Mouse (Mus musculus) lung, embryonic 16.5 days (tissue): Measurements from ENCODE around the gene Zfp523. TPM values are rescaled to one million over a fixed set of nuclear protein-coding genes. Genes with fewer than 3 reads are reported as not detected.

ENCODE experiments used
- ATAC-seq: fragments of 200-750 bp; cut with Nextera tagmentation; 2 replicates; pipeline ENCODE4 v1.8.0; 2017; ENCODE audit warnings: low read depth, mild to moderate bottlenecking, moderate library complexity
- H3K27ac ChIP-seq: fragments of 300-500 bp; sonication (generic); 2 replicates; pipeline ENCODE4 v1.5.1; 2014; ENCODE audit warnings: mild to moderate bottlenecking, control low read depth, low read length
- H3K27me3 ChIP-seq: fragments of 300-500 bp; sonication (generic); 2 replicates; pipeline ENCODE4 v1.6.1; 2014; ENCODE audit warnings: low read depth, low read length, mixed read lengths; ENCODE audit not compliant: control insufficient read depth, insufficient read depth
- H3K36me3 ChIP-seq: fragments of 300-500 bp; sonication (generic); 2 replicates; pipeline ENCODE4 v1.6.1; 2014; ENCODE audit warnings: low read length; ENCODE audit not compliant: control insufficient read depth, insufficient read depth
- H3K4me1 ChIP-seq: fragments of 300-500 bp; sonication (generic); replicated peaks from 2 replicates; pipeline ENCODE4 v1.6.1; 2014; ENCODE audit warnings: low read length, mixed read lengths; ENCODE audit not compliant: control insufficient read depth, insufficient read depth
- H3K4me2 ChIP-seq: fragments of 300-500 bp; sonication (generic); 2 replicates; pipeline ENCODE4 v1.6.1; 2014; ENCODE audit warnings: low read depth, low read length, control low read depth
- H3K4me3 ChIP-seq: fragments of 300-500 bp; sonication (generic); 2 replicates; pipeline ENCODE4 v1.5.1; 2014; ENCODE audit warnings: mild to moderate bottlenecking, low read length, control low read depth
- H3K9ac ChIP-seq: fragments of 300-500 bp; sonication (generic); 2 replicates; pipeline ENCODE4 v1.6.1; 2014; ENCODE audit warnings: low read length, control low read depth
- H3K9me3 ChIP-seq: fragments of 300-500 bp; sonication (generic); 2 replicates; pipeline ENCODE4 v1.6.1; 2016; ENCODE audit warnings: low read length; ENCODE audit not compliant: control insufficient read depth
- WGBS: fragments of 180-500 bp; shearing (Covaris S2); extraction: QIAGEN DNeasy Blood & Tissue Kit; methylation state at CpG from one replicate; pipeline ENCODE4 v1.1.7; 2014; 5-methylcytosine and 5-hydroxymethylcytosine counted together
- polyA plus RNA-seq: library from polyadenylated mRNA; unstranded; fragments of >200 nt; fragmentation: Nextera tagmentation; extraction: Ambion mirVana; gene quantifications from 2 replicates; pipeline ENCODE4 v1.2.1, GENCODE M21; 2015

The Zfp523 gene
- polyA plus RNA-seq, 1 experiment from 2014 or later: 34.9 TPM

DNA sequence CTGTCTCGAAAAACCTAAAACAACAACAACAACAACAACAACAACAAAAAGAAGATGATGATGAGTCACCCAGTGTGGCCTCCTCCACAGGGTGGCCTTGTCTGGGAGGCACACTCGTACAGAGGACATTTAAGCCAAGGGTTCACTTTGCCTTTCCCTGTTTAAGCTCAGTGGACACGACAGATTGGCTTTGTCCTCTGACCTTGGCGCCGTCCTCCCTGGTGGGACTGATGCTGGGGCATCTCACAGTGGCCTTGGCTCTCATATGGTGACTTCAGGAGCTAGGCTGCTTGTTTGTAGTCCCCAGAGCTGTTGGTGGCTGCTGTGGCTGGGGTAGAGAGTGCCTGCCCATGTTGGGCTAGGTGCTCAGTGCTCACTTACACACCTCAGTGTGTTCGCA is 67.3 kb downstream of the Zfp523 start:
- Histone ChIP-seq H3K27ac (no peak overlapping the region), H3K4me1 (peaks cover 20% of the 10 kb centered on the region), H3K27me3 (no peaks in the 10 kb centered on the region), H3K36me3 (peaks cover 5% of the 10 kb centered on the region; the same call in 1 of the 2 replicates), H3K9me3 (no peaks in the 10 kb centered on the region), H3K4me3 (no peak overlapping the region), H3K9ac (no peak overlapping the region), H3K4me2 (no peak overlapping the region)
- WGBS: 76% methylated on average over 6 of the region's 6 CpGs
- ATAC-seq: no peak

DNA sequence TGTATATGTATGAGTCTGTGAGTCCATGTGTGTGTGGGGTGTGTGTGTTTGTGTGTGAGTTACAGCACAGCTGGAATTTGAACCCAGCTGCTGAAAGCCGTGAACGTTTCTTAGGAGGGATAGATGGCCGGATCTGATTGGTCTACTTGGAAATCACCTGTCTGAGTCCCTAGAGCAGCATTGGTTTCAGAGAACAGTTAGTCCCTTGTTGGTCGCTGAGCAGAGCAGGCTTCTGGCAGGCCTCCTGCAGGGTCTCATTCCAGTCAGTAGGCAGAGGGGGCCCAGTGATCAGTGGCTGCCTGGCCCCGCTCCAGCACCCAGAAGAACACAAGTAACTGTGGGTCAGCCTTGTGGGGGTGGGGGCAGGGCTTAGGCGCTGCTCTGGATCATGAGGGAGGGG is 67.8 kb downstream of the Zfp523 start:
- Histone ChIP-seq H3K9me3 (no peaks in the 10 kb centered on the region), H3K4me1 (peaks cover 23% of the 10 kb centered on the region), H3K36me3 (0 out of 2 replicates have a peak, but pooled peaks cover 2% of the 10 kb centered on the region), H3K4me2 (no peak overlapping the region), H3K27ac (no peak overlapping the region), H3K27me3 (no peaks in the 10 kb centered on the region), H3K9ac (no peak overlapping the region), H3K4me3 (no peak overlapping the region)
- ATAC-seq: peak; percentile 27; the same call in 1 of the 2 replicates
- WGBS: 20% methylated on average over 6 of the region's 6 CpGs

DNA sequence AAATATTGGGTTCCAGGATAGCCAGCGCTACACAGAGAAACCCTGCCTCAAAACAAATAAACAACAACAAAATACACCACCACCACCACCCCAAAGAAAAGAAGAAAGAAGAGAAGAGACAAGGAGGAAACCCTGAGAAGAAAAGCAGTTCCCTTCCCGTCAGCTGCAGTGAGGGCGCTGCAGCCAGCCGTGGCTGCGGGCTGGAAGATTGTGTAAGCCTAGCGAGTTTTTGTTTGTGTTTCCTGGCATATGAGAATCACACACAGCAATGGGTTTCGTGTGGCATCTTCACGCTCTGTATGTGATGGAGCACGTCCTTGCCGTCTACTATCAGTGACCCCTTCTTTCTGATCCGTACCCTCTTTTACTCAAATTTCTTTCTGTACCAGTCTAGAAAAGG is 69.7 kb downstream of the Zfp523 start:
- Histone ChIP-seq H3K4me2 (no peak overlapping the region), H3K27ac (no peak overlapping the region), H3K9me3 (no peaks in the 10 kb centered on the region), H3K9ac (no peak overlapping the region), H3K27me3 (no peaks in the 10 kb centered on the region), H3K4me3 (no peak overlapping the region), H3K4me1 (peaks cover 21% of the 10 kb centered on the region), H3K36me3 (no peaks in the 10 kb centered on the region)
- 58% methylated on average over 11 of the region's 11 CpGs for WGBS
- no peak for ATAC-seq

DNA sequence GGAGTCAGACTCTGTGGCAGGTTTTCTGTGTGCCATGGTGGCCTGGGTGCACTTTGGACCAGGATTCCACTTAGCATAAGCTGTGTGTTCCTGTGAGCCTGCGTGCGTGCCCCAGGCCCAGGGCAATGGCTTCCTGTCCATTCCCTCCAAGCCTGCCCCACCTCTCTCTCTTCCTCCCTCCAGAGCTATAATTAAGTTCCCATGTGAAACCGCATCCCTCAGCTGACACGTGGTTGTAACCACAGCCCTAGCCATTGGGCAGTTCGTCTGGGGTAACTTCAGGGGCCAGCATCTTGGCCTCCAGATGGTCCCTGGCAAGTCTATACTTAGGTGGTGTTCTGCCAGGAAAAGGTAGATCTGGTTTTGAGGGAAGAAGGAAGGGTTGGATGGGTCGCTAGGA is 70.7 kb downstream of the Zfp523 start:
- Histone ChIP-seq H3K4me3 (no peak overlapping the region), H3K36me3 (no peaks in the 10 kb centered on the region), H3K27ac (no peak overlapping the region; the same call in 1 of the 2 replicates), H3K27me3 (no peaks in the 10 kb centered on the region), H3K9me3 (no peaks in the 10 kb centered on the region), H3K4me1 (peaks cover 19% of the 10 kb centered on the region), H3K4me2 (no peak overlapping the region), H3K9ac (no peak overlapping the region)
- no peak for ATAC-seq
- WGBS: 54% methylated on average over 6 of the region's 6 CpGs

DNA sequence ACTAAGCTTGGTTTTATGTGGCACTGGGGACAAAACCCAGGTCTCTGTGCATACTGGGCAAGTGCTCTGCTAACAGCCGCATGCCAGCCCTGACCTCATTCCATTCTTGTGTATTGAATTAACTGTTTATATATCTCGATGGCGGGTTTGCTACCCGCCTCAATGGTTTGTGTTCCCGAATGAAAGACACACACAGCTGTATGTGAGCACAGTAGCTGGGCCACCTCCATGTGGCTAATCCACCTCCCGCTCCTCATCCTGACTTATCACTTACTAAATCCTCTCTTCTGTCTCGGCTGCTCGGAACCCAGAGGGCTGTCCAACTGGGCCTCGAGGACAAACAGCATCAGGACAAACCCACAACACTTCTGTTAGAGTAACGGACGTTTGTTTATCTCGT is 72.1 kb downstream of the Zfp523 start:
- H3K9me3 ChIP-seq: no peaks in the 10 kb centered on the region
- WGBS: 50% methylated on average over 12 of the region's 12 CpGs
- no peak for ATAC-seq
- H3K27me3 ChIP-seq: no peaks in the 10 kb centered on the region
- no peak overlapping the region for H3K9ac ChIP-seq
- peaks cover 18% of the 10 kb centered on the region for H3K4me1 ChIP-seq
- H3K4me2 ChIP-seq: no peak overlapping the region
- no peak overlapping the region for H3K4me3 ChIP-seq
- no peaks in the 10 kb centered on the region for H3K36me3 ChIP-seq
- H3K27ac ChIP-seq: no peak overlapping the region; the same call in 1 of the 2 replicates

DNA sequence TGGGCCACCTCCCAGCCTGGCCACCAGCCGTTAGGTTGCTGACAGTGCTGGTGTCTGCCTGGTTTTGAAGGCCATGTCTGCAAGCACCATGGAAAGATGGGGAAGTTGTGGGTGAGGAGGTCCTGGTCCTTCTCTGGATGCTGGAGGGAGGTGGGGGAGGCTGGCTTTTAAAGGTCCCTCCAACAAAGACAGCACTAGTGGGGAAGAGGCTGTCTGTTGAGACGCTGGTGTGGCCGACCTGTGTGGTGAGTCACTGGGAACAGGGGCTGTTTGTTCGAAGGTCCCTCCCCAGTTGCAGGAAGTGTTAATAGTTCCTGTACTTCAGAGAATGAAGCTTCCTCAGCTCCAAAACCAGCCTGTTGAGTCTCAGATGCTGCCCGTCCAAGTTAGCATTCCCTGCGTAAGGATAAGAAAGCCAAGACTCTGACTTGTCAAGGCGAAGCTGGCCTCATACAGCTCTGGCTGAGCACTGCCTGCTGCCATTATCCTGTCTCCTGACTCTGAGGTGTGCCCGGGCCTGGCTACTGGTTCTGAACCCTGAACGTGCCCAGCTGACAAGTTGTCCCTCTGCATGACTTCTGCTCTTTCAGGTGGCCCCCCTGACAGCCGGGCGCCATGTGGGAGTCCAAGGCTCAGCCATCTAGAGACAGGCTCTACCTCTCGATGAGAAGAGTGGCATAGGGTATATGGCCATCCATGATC is 74.8 kb downstream of the Zfp523 start:
- no peak overlapping the region for H3K9ac ChIP-seq
- peaks cover 31% of the 10 kb centered on the region for H3K4me1 ChIP-seq
- WGBS: 71% methylated on average over 12 of the region's 12 CpGs

DNA sequence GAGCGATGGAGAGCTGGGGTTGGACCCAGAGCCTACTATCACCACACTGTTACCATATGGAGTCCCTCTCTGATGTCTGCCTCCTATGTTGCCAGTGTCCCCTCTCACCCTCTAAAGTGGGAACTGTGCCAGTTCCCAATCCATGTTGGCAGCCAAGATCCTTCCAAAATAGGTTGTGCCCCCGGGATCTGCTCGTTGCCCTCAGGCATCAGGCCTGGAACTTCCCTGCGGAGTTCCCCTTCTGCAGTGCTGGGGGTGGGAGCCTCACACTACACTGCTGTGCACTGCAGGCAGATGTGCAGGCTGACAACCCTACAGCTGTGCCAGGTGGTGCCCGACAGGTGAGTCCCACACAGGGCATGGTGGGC is 75.3 kb downstream of the Zfp523 start:
- H3K27ac ChIP-seq: no peak overlapping the region
- ATAC-seq: no peak
- 77% methylated on average over 5 of the region's 5 CpGs for WGBS

More for the DNA sequence above, 74.8 kb downstream of the Zfp523 start:
- Histone ChIP-seq H3K4me2 (no peak overlapping the region), H3K27me3 (no peaks in the 10 kb centered on the region), H3K4me3 (no peak overlapping the region), H3K36me3 (no peaks in the 10 kb centered on the region), H3K9me3 (no peaks in the 10 kb centered on the region), H3K27ac (no peak overlapping the region)
- no peak for ATAC-seq

DNA sequence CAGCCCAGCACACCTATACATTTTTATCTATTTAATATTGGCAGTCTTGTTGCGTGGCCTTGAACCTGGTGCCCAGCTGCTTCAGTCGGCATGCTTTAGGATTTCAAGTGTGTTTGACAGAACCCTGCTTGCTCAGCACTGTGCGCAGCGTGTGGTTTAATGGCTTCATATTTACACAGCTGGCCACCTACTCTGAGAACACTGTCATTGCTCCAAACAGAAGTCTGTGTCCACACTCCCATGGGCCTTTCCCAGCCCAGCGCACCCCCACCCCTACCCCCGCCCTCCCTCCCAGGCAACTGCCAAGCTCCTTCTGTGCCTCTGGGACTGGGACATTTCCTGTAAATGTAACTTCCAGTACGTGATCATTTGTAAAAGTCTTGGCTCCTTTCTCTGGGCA is 76.3 kb downstream of the Zfp523 start:
- H3K27ac ChIP-seq: no peak overlapping the region
- no peak overlapping the region for H3K4me2 ChIP-seq
- WGBS: 36% methylated on average over 7 of the region's 7 CpGs
- no peak overlapping the region for H3K4me3 ChIP-seq
- no peaks in the 10 kb centered on the region for H3K36me3 ChIP-seq
- H3K9ac ChIP-seq: no peak overlapping the region
- peaks cover 35% of the 10 kb centered on the region for H3K4me1 ChIP-seq
- no peaks in the 10 kb centered on the region for H3K9me3 ChIP-seq
- H3K27me3 ChIP-seq: no peaks in the 10 kb centered on the region
- ATAC-seq: peak; percentile 57

More for the DNA sequence above, 75.3 kb downstream of the Zfp523 start:
- H3K4me2 ChIP-seq: no peak overlapping the region
- H3K36me3 ChIP-seq: no peaks in the 10 kb centered on the region
- H3K27me3 ChIP-seq: no peaks in the 10 kb centered on the region
- H3K9me3 ChIP-seq: no peaks in the 10 kb centered on the region
- peaks cover 32% of the 10 kb centered on the region for H3K4me1 ChIP-seq
- H3K4me3 ChIP-seq: no peak overlapping the region
- H3K9ac ChIP-seq: no peak overlapping the region

DNA sequence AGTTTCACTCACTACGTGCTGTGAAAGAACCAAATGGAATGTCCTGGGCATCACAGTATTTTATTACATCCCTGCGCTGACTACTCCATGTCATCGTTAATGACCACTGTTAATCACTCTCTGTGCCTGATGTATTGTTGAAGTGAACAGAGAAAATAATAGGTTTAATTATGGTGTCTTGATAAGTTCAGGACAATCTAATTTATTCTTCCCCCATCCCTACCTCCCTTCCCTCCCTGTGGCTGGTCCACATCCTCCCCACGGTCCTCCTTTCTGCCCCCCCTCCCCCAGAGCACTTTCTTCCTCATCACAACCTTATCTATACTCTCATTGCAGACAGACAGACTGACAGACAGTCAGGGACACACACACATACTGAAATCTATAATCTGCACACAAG is 77.9 kb downstream of the Zfp523 start:
- ATAC-seq: no peak
- no peak overlapping the region for H3K4me3 ChIP-seq
- H3K27ac ChIP-seq: no peak overlapping the region
- H3K27me3 ChIP-seq: no peaks in the 10 kb centered on the region
- no peaks in the 10 kb centered on the region for H3K36me3 ChIP-seq
- H3K4me2 ChIP-seq: no peak overlapping the region
- WGBS: 55% methylated on average over 4 of the region's 4 CpGs
- H3K9ac ChIP-seq: no peak overlapping the region
- peaks cover 26% of the 10 kb centered on the region for H3K4me1 ChIP-seq
- H3K9me3 ChIP-seq: peaks cover 8% of the 10 kb centered on the region
